Mouse (Mus musculus): ENCODE results near the gene Nek1.

- TF ChIP-seq CTCF (conservative IDR thresholded peaks at IDR 0.05; ENCODE audit: low read length) (no peak), NANOG (IDR thresholded peaks at IDR 0.05; ENCODE audit: borderline replicate concordance, low read length) (no peak)
These were observed 27.3 kb upstream of the Nek1 start for GRCm38 (mm10) chr8:60965741-60966140.

Measured in E14TG2a.4 (cell line).